Mouse (Mus musculus) megakaryocyte, embryonic 14.5 days (primary cell): ENCODE results near the gene Tbx18.

Experiments
- FLI1 ChIP-seq: IDR thresholded peaks from 2 replicates; pipeline ENCODE4 v1.6.1; 2012; ENCODE audit warnings: low read length, inconsistent platforms, mixed read lengths
- GATA1 ChIP-seq: IDR thresholded peaks from 3 replicates; pipeline ENCODE4 v1.6.1; 2012; ENCODE audit warnings: mixed read lengths, low read length, inconsistent platforms, borderline replicate concordance

DNA sequence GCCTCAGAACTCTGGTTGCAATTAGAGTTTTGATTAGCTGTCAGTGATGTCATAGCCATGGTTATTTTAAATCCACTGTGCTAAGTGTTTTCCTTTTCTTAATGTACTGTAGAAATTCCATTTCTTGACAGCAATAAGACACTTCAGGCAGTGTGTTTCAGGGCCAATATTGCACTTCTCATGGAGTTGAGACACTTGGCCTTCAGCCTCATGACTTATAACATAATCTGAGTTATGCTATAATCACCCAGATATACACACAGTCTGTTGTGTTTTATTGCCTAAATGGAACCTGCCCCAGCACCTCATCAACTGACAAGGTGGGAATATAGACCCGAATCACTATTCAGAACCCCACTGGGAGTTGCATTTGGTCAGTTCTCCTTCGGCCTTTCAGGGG lies 42.9 kb upstream of the Tbx18 start:
- TF ChIP-seq GATA1 (no peak), FLI1 (no peak)
